Mouse (Mus musculus) bone marrow macrophage, adult 2 months (primary cell): ENCODE results near the gene Prkca. TPM values are rescaled to one million over a fixed set of nuclear protein-coding genes. Genes with fewer than 3 reads are reported as not detected.
"Not testable (repeated sequence)": the region's sequence is repeated elsewhere in the genome, so short reads cannot be mapped to it uniquely, and the experiment has no call there.

Source experiments
- H3K27ac ChIP-seq: 2 replicates; pipeline ENCODE4 v1.5.1; 2012; ENCODE audit warnings: low read depth, low read length; ENCODE audit not compliant: insufficient read depth
- H3K4me1 ChIP-seq: 2 replicates; pipeline ENCODE4 v1.6.1; 2012; ENCODE audit warnings: low read length; ENCODE audit not compliant: control insufficient read depth, insufficient read depth
- H3K4me3 ChIP-seq: 2 replicates; pipeline ENCODE4 v1.5.1; 2012; ENCODE audit warnings: mild to moderate bottlenecking, low read length, moderate library complexity; ENCODE audit not compliant: insufficient read depth
- CTCF ChIP-seq: IDR thresholded peaks from 2 replicates; pipeline ENCODE4 v1.5.1; 2012; ENCODE audit warnings: low read depth, mild to moderate bottlenecking, low read length, moderate library complexity
- POLR2A ChIP-seq: IDR thresholded peaks from 2 replicates; pipeline ENCODE4 v1.6.1; 2012; ENCODE audit warnings: mild to moderate bottlenecking, low read depth, low read length, borderline replicate concordance
- polyA plus RNA-seq: library from polyadenylated mRNA; stranded (reverse); fragments of >200 nt; gene quantifications from 2 replicates; pipeline ENCODE4 v1.2.4, GENCODE M21; 2012; ENCODE audit not compliant: missing spikeins, insufficient read depth, insufficient read length

The Prkca gene
- polyA plus RNA-seq, 1 experiment, result 1.0 TPM

GRCm38 (mm10) chr11:108088063-108088462 lies 255.7 kb downstream of the Prkca start:
- Histone ChIP-seq H3K27ac (no peak overlapping the region), H3K4me3 (no peak overlapping the region), H3K4me1 (no peaks in the 10 kb centered on the region)
- no peak for TF ChIP-seq CTCF

GRCm38 (mm10) chr11:108087105-108087700 lies 256.5 kb downstream of the Prkca start:
- H3K4me3 ChIP-seq, H3K27ac ChIP-seq, H3K4me1 ChIP-seq: not testable (repeated sequence)

GRCm38 (mm10) chr11:108082673-108083072 lies 261.1 kb downstream of the Prkca start:
- Histone ChIP-seq H3K4me3 (no peak overlapping the region), H3K4me1 (no peaks in the 10 kb centered on the region), H3K27ac (no peak overlapping the region)
- TF ChIP-seq POLR2A (no peak), CTCF (no peak)

DNA sequence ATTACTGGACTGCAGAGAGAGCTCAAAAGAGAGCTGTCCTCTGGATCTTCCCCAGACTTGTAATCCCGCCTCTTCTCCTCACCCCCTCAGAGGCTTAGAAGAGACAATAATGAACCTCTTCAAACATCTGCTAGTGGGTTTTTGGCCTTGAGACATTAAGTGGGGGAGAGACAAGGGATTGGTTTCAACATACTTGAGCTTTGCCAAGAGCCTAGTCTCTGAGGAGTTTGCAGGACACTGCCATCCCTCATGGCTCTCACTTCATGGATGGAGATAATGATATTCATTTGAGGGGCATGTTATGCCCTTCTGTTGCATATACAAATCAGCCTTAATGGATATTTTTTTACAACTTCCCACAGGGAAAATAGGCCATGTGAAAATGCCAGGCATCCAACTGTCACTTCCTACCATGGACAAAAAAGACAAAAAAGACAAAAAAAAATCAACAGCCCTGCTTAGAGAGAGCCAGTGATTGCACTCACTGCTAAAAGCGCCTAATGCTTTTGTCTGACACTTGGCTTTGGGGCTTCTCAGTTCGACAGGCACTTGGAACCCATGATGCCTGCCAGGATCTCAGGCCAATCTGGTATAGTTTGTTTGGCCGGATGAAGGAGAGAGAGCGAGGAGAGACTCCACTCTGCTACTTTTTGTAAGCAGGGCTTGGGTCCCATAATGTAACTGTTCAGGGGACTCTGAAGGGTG lies 263.6 kb downstream of the Prkca start:
- no peaks in the 10 kb centered on the region for H3K4me1 ChIP-seq
- no peak for TF ChIP-seq POLR2A
- no peak for TF ChIP-seq CTCF

DNA sequence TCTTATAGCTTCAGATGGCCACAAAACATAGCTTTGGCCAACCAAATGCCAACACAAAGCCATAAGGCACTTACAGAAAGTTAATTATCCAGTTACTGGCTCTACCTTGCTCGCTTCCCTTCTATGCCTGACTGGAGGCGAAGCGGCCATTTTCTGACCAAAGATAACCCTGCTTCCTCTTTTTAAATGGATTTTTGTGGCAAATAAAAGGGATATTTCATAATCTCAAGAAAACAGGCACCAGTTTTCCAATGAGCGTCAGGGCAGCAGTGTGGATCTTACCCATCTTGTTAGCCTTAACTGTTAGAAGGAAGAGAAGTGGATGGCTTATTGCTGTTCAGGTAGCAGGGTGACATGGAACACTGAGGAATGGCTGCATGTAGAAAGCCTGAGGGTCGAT lies 264.3 kb downstream of the Prkca start:
- no peak overlapping the region for H3K27ac ChIP-seq
- H3K4me1 ChIP-seq, result no peaks in the 10 kb centered on the region
- H3K4me3 ChIP-seq, result no peak overlapping the region
- TF ChIP-seq CTCF (no peak), POLR2A (no peak)

More for the DNA sequence above, 263.6 kb downstream of the Prkca start:
- no peak overlapping the region for H3K4me3 ChIP-seq
- no peak overlapping the region for H3K27ac ChIP-seq

DNA sequence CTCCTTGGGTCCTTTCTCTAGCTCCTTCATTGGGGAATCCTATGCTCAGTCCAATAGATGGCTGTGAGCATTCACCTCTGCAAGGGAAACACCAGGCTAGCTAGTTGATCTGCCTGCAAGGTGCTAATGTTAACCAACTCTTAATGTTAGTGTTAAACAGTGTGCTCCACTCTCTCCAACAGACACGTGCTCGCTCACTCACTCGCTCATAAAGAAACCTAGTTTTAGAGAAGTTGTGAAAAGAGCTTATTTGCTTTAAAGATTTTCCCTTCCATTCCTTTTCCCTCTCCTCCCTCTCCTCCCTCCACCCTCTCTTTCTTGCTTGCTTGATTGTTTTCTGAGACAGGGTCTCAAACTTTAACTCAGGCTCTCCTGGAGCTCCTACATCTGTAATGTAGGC lies 266.2 kb downstream of the Prkca start:
- TF ChIP-seq CTCF (no peak), POLR2A (no peak)
- H3K4me3 ChIP-seq, result no peak overlapping the region
- H3K4me1 ChIP-seq, result no peaks in the 10 kb centered on the region
- H3K27ac ChIP-seq, result no peak overlapping the region

DNA sequence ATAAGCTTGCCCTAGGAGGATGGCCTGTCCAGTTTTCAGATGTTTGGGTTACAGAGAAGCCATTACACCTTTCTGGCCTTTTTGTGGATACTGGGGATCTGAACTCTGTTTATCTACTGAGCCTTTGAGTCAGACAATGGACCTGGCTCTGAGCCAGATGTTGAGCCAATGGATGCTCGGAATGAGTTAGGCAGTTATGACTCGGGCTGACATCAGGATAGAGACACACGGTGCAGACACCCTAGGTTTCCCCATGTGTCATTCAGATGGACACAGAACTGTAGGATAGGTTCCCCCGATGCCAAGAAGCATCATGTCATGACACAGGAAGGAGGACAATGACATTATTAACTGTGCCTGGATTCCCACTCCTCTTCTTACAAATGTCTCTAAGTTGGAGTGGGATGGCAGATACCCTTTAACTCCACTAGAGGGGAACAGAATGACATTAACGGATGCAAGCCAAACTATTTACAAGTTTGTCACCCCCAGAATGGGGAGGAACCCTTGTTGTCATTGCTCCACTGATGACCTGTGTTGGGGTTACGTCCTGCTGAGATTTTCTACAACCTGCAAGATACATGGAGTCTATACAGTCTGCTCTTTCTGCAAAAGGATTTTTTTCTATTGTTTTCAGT lies 271.0 kb downstream of the Prkca start:
- H3K4me1 ChIP-seq, result no peaks in the 10 kb centered on the region
- TF ChIP-seq CTCF, result no peak
- no peak for TF ChIP-seq POLR2A
- H3K27ac ChIP-seq, result no peak overlapping the region
- no peak overlapping the region for H3K4me3 ChIP-seq

DNA sequence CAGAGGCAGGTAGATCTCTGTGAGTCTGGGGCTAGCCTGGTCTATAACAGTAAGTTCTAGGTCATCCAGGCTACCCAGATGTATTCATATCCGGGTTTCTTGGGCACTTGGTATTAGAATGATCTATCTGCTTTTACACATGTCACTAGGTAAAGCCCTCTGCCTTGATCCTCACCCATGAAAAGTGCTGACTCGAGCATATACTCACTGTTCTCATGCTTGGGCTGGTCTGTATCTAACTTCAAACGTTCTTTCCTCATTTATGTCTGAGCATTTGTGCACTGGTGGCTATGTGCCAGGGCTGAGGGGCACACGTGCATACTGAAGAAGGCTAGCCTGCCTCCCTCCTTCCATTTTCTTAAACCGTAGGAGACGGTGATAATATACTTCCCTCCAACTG lies 272.5 kb downstream of the Prkca start:
- TF ChIP-seq POLR2A (no peak), CTCF (no peak)
- Histone ChIP-seq H3K4me1 (no peaks in the 10 kb centered on the region), H3K4me3 (no peak overlapping the region)

DNA sequence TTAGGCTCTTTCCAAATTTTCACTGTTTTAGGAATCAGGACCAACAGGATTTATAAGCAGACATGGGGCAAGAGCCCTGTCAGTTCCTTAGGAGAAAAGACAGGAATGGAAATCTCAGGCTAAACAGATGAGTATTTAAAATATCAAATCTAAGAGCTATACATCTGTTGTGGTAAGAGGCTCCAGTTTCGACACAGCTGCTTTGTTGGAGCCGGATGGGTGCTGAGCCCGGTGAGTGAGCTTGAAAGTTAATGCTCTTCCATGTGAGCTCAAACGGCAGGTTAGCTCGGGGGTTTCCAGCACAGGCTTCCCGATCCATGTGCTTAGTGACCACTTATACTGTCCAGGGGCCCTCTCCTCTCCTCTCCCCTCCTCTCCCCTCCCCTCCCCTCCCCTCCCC lies 273.7 kb downstream of the Prkca start:
- Histone ChIP-seq H3K4me3 (no peak overlapping the region), H3K4me1 (no peaks in the 10 kb centered on the region), H3K27ac (no peak overlapping the region)
- no peak for TF ChIP-seq POLR2A
- TF ChIP-seq CTCF, result no peak

More for the DNA sequence above, 272.5 kb downstream of the Prkca start:
- no peak overlapping the region for H3K27ac ChIP-seq

- Histone ChIP-seq H3K27ac (no peak overlapping the region), H3K4me3 (no peak overlapping the region), H3K4me1 (no peaks in the 10 kb centered on the region)
- TF ChIP-seq CTCF, result no peak
These were observed 275.3 kb downstream of the Prkca start for GRCm38 (mm10) chr11:108068430-108068829.
